8 mouse cellular contexts compared by ENCODE assay signal in genomic region chr19:5803881-5804279, GRCm38 (mm10). TPM values are rescaled to one million over a fixed set of nuclear protein-coding genes. Genes with fewer than 3 reads are reported as not detected.
DNase-seq lines count a peak whose midpoint lies in the region; ATAC-seq and TF ChIP-seq lines count a peak whose summit lies in the region.

No protein-coding gene starts in this region.

- H3K4me1 ChIP-seq in embryonic facial prominence, embryonic 10.5 days, result peaks cover 59% of the 10 kb centered on the region
- H3K4me1 ChIP-seq in intestine, embryonic 14.5 days (replicated peaks; ENCODE audit: control insufficient read depth, insufficient read depth, low read length), result peaks cover 39% of the 10 kb centered on the region
- peaks cover 32% of the 10 kb centered on the region for H3K4me1 ChIP-seq in neural tube, embryonic 12.5 days

- peaks cover 21% of the 10 kb centered on the region for H3K36me3 ChIP-seq in embryonic facial prominence, embryonic 10.5 days (replicated peaks)
- peaks cover 4% of the 10 kb centered on the region for H3K36me3 ChIP-seq in intestine, embryonic 14.5 days (ENCODE audit: control insufficient read depth, insufficient read depth, low read length)
- peaks cover 2% of the 10 kb centered on the region; the same call in 1 of the 2 replicates for H3K36me3 ChIP-seq in neural tube, embryonic 12.5 days

- H3K4me2 ChIP-seq in intestine, embryonic 14.5 days (ENCODE audit: low read length), result peak overlapping the region; percentile 99
- H3K4me2 ChIP-seq in neural tube, embryonic 12.5 days (replicated peaks), result peak overlapping the region; percentile 97

- TF ChIP-seq CTCF in layer of hippocampus, adult 2 months (conservative IDR thresholded peaks at IDR 0.05), result no peak

- H3K4me3 ChIP-seq in layer of hippocampus, adult 2 months, result peak overlapping the region; percentile 52
- peak overlapping the region; percentile 69 for H3K4me3 ChIP-seq in embryonic facial prominence, embryonic 10.5 days
- H3K4me3 ChIP-seq in intestine, embryonic 14.5 days (ENCODE audit: low read depth, low read length), result peak overlapping the region; percentile 29
- H3K4me3 ChIP-seq in neural tube, embryonic 12.5 days, result peak overlapping the region; percentile 47

- under 1% methylated on average over 16 of the region's 16 CpGs for WGBS in embryonic facial prominence, embryonic 10.5 days
- 1% methylated on average over 16 of the region's 16 CpGs for WGBS in intestine, embryonic 14.5 days
- under 1% methylated on average over 16 of the region's 16 CpGs for WGBS in neural tube, embryonic 12.5 days

- no peaks in the 10 kb centered on the region for H3K9me3 ChIP-seq in embryonic facial prominence, embryonic 10.5 days
- no peaks in the 10 kb centered on the region for H3K9me3 ChIP-seq in intestine, embryonic 14.5 days (ENCODE audit: control insufficient read depth, low read length)
- H3K9me3 ChIP-seq in neural tube, embryonic 12.5 days, result no peaks in the 10 kb centered on the region

- H3K27ac ChIP-seq in layer of hippocampus, adult 2 months, result peak overlapping the region; percentile 100
- H3K27ac ChIP-seq in embryonic facial prominence, embryonic 10.5 days (replicated peaks), result peak overlapping the region; percentile 98
- H3K27ac ChIP-seq in intestine, embryonic 14.5 days (ENCODE audit: low read depth), result peak overlapping the region; percentile 98
- peak overlapping the region; percentile 98 for H3K27ac ChIP-seq in neural tube, embryonic 12.5 days

- no peaks in the 10 kb centered on the region for H3K27me3 ChIP-seq in embryonic facial prominence, embryonic 10.5 days (replicated peaks; ENCODE audit: low read depth, poor library complexity, severe bottlenecking)
- no peaks in the 10 kb centered on the region for H3K27me3 ChIP-seq in intestine, embryonic 14.5 days (replicated peaks; ENCODE audit: control insufficient read depth, insufficient read depth, low read length)
- H3K27me3 ChIP-seq in neural tube, embryonic 12.5 days (replicated peaks), result no peaks in the 10 kb centered on the region

- peak overlapping the region; percentile 96 for H3K9ac ChIP-seq in intestine, embryonic 14.5 days (ENCODE audit: low read length)
- H3K9ac ChIP-seq in neural tube, embryonic 12.5 days, result peak overlapping the region; percentile 94

- DNase-seq in layer of hippocampus, adult 2 months (ENCODE audit: low spot score in 2 of 2), result no peak
- no peak for DNase-seq in layer of hippocampus, postnatal 36 days
- no peak for DNase-seq in embryonic facial prominence, embryonic 10.5 days (ENCODE audit: low spot score)
- DNase-seq in intestine, embryonic 14.5 days (ENCODE audit: low spot score), result no peak
- no peak for DNase-seq in gastrocnemius, adult 8-10 months (ENCODE audit: low spot score in 2 of 2)
- no peak for DNase-seq in spleen, postnatal 36 days (ENCODE audit: low spot score in 2 of 2)
- no peak for DNase-seq in layer of hippocampus, adult 9-10 months (ENCODE audit: low spot score)

- ATAC-seq in intestine, embryonic 14.5 days (replicated peaks; ENCODE audit: low FRiP score, low TSS enrichment, low read depth), result no peak; the same call in 1 of the 2 replicates
- ATAC-seq in neural tube, embryonic 12.5 days (ENCODE audit: low FRiP score, low read depth), result no peak

RNA-seq across cellular contexts. Expression of gene Scyl1, which starts 32.7 kb away (rescaled TPM):
- 10 to 100 TPM; 74.1 to 80.9 TPM for total RNA-seq in layer of hippocampus, adult 2 months (2021)
- total RNA-seq in layer of hippocampus, postnatal 36 days (2021), result 10 to 100 TPM; 75.6 to 75.9 TPM
- 72.0 and 74.9 TPM in 2 replicates for polyA plus RNA-seq in embryonic facial prominence, embryonic 10.5 days (2016; fragmentation: Nextera tagmentation; extraction: Ambion mirVana)
- 68.8 and 69.2 TPM in 2 replicates for polyA plus RNA-seq in intestine, embryonic 14.5 days (2014; fragmentation: Nextera tagmentation; extraction: Ambion mirVana)
- polyA plus RNA-seq in neural tube, embryonic 12.5 days (2016; fragmentation: Nextera tagmentation; extraction: Ambion mirVana), result 66.1 and 70.4 TPM in 2 replicates
- 10 to 100 TPM; 71.4 to 91.0 (median 82.6) TPM for total RNA-seq in gastrocnemius, adult 8-10 months (2022)
